Mouse (Mus musculus): ENCODE data around the gene Olfr613. TPM values are rescaled to one million over a fixed set of nuclear protein-coding genes. Genes with fewer than 3 reads are reported as not detected.
"Not testable (repeated sequence)": the region's sequence is repeated elsewhere in the genome, so short reads cannot be mapped to it uniquely, and the experiment has no call there.

Gene Olfr613
- not detected in 2 replicates for polyA plus RNA-seq (2014; fragmentation: Nextera tagmentation; extraction: Ambion mirVana)

GRCm38 (mm10) chr7:103547774-103548173, at the start of gene Olfr613:
Gene Olfr613, plus strand, starts transcription at chr7:103548074.
- Histone ChIP-seq H3K9ac (replicated peaks; ENCODE audit: low read depth, low read length) (no peak within 1 kb of the TSS), H3K27ac (ENCODE audit: low read depth, low read length) (no peak within 1 kb of the TSS), H3K36me3 (ENCODE audit: control insufficient read depth, insufficient read depth, low read length) (no peaks in the 10 kb centered on the region), H3K9me3 (ENCODE audit: control insufficient read depth, low read length) (no peaks in the 10 kb centered on the region), H3K4me3 (ENCODE audit: low read depth, low read length) (no peak within 1 kb of the TSS), H3K4me1 (ENCODE audit: control insufficient read depth, insufficient read depth, low read length) (no peaks in the 10 kb centered on the region), H3K4me2 (ENCODE audit: low read depth, low read length) (no peak within 1 kb of the TSS), H3K27me3 (ENCODE audit: control insufficient read depth, insufficient read depth, low read length) (no peaks in the 10 kb centered on the region)
- no peak for ATAC-seq (ENCODE audit: low read depth)
- 91% methylated on average over 2 of the region's 2 CpGs for WGBS

- WGBS: 79% methylated on average over 2 of the region's 2 CpGs
- ATAC-seq (ENCODE audit: low read depth): no peak
- H3K9ac ChIP-seq (replicated peaks; ENCODE audit: low read depth, low read length): no peak within 1 kb of the TSS
- H3K4me2 ChIP-seq (ENCODE audit: low read depth, low read length): no peak within 1 kb of the TSS
- no peak within 1 kb of the TSS for H3K27ac ChIP-seq (ENCODE audit: low read depth, low read length)
- H3K4me3 ChIP-seq (ENCODE audit: low read depth, low read length): no peak within 1 kb of the TSS
- H3K36me3 ChIP-seq (ENCODE audit: control insufficient read depth, insufficient read depth, low read length): no peaks in the 10 kb centered on the region
- no peaks in the 10 kb centered on the region for H3K4me1 ChIP-seq (ENCODE audit: control insufficient read depth, insufficient read depth, low read length)
- no peaks in the 10 kb centered on the region for H3K27me3 ChIP-seq (ENCODE audit: control insufficient read depth, insufficient read depth, low read length)
- H3K9me3 ChIP-seq (ENCODE audit: control insufficient read depth, low read length): no peaks in the 10 kb centered on the region
Measured at GRCm38 (mm10) chr7:103512022-103512421, 35.9 kb upstream of the Olfr613 start, which contains the start of gene Olfr610. Gene Olfr610, minus strand, starts transcription at chr7:103512122.

- H3K4me3 ChIP-seq (ENCODE audit: low read depth, low read length); H3K9ac ChIP-seq (replicated peaks; ENCODE audit: low read depth, low read length); H3K4me1 ChIP-seq (ENCODE audit: control insufficient read depth, insufficient read depth, low read length); H3K9me3 ChIP-seq (ENCODE audit: control insufficient read depth, low read length); H3K27ac ChIP-seq (ENCODE audit: low read depth, low read length); H3K36me3 ChIP-seq (ENCODE audit: control insufficient read depth, insufficient read depth, low read length); ATAC-seq (ENCODE audit: low read depth); H3K27me3 ChIP-seq (ENCODE audit: control insufficient read depth, insufficient read depth, low read length); H3K4me2 ChIP-seq (ENCODE audit: low read depth, low read length): not testable (repeated sequence)
- WGBS: 72% methylated on average over 1 of the region's 1 CpGs
Measured at GRCm38 (mm10) chr7:103520746-103521145, 27.1 kb upstream of the Olfr613 start, which contains the start of gene Olfr611. Gene Olfr611, minus strand, starts transcription at chr7:103520846.

DNA sequence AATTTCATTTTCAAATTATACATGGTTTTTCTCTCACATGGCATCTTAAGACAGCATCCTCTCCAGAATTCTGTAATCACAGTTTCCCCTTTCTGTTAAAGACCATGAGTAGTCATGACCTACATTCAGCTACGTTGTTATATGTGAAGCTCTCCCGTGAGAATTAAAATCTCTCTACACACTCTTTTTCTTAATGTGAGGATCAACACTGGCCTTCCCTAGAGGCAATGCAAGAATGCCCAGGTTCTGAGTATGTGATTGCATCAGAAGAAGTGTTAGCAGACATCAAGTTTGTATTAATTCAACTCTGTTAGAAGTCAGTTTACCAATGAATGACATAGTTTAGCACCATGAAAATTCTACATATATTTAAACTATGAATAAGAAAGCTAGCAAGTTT, 5.3 kb upstream of the Olfr613 start, which contains the start of gene Olfr612:
TSS of gene Olfr612 (minus strand) at position 101 of the 400 bp plus-strand sequence.
- H3K27me3 ChIP-seq (ENCODE audit: control insufficient read depth, insufficient read depth, low read length); H3K4me3 ChIP-seq (ENCODE audit: low read depth, low read length); H3K27ac ChIP-seq (ENCODE audit: low read depth, low read length); H3K36me3 ChIP-seq (ENCODE audit: control insufficient read depth, insufficient read depth, low read length); H3K9ac ChIP-seq (replicated peaks; ENCODE audit: low read depth, low read length); ATAC-seq (ENCODE audit: low read depth); H3K4me2 ChIP-seq (ENCODE audit: low read depth, low read length); H3K9me3 ChIP-seq (ENCODE audit: control insufficient read depth, low read length); H3K4me1 ChIP-seq (ENCODE audit: control insufficient read depth, insufficient read depth, low read length): not testable (repeated sequence)
- 85% methylated on average over 2 of the region's 2 CpGs for whole genome bisulfite sequencing

- Histone ChIP-seq H3K27ac (ENCODE audit: low read depth, low read length) (no peak within 1 kb of the TSS), H3K36me3 (ENCODE audit: control insufficient read depth, insufficient read depth, low read length) (no peaks in the 10 kb centered on the region), H3K9me3 (ENCODE audit: control insufficient read depth, low read length) (no peaks in the 10 kb centered on the region), H3K4me2 (ENCODE audit: low read depth, low read length) (no peak within 1 kb of the TSS), H3K4me3 (ENCODE audit: low read depth, low read length) (no peak within 1 kb of the TSS), H3K9ac (replicated peaks; ENCODE audit: low read depth, low read length) (no peak within 1 kb of the TSS), H3K27me3 (ENCODE audit: control insufficient read depth, insufficient read depth, low read length) (no peaks in the 10 kb centered on the region), H3K4me1 (ENCODE audit: control insufficient read depth, insufficient read depth, low read length) (no peaks in the 10 kb centered on the region)
- ATAC-seq (ENCODE audit: low read depth): no peak
- 88% methylated on average over 2 of the region's 2 CpGs for WGBS
Measured at GRCm38 (mm10) chr7:103555779-103556178, 7.9 kb downstream of the Olfr613 start, which contains the start of gene Olfr615. Gene Olfr615, plus strand, starts transcription at chr7:103556079.

GRCm38 (mm10) chr7:103569043-103569442, 21.2 kb downstream of the Olfr613 start, which contains the start of gene Olfr616:
Gene Olfr616, minus strand, starts transcription at chr7:103569143.
- H3K4me1 ChIP-seq (ENCODE audit: control insufficient read depth, insufficient read depth, low read length): no peaks in the 10 kb centered on the region
- no peak within 1 kb of the TSS for H3K4me3 ChIP-seq (ENCODE audit: low read depth, low read length)
- no peak within 1 kb of the TSS for H3K9ac ChIP-seq (replicated peaks; ENCODE audit: low read depth, low read length)
- H3K36me3 ChIP-seq (ENCODE audit: control insufficient read depth, insufficient read depth, low read length): no peaks in the 10 kb centered on the region
- no peak within 1 kb of the TSS for H3K27ac ChIP-seq (ENCODE audit: low read depth, low read length)
- H3K27me3 ChIP-seq (ENCODE audit: control insufficient read depth, insufficient read depth, low read length): no peaks in the 10 kb centered on the region
- WGBS: 76% methylated on average over 3 of the region's 3 CpGs
- no peak within 1 kb of the TSS for H3K4me2 ChIP-seq (ENCODE audit: low read depth, low read length)
- no peaks in the 10 kb centered on the region for H3K9me3 ChIP-seq (ENCODE audit: control insufficient read depth, low read length)
- no peak for ATAC-seq (ENCODE audit: low read depth)

- no peak within 1 kb of the TSS for H3K4me2 ChIP-seq (ENCODE audit: low read depth, low read length)
- H3K9ac ChIP-seq (replicated peaks; ENCODE audit: low read depth, low read length): no peak within 1 kb of the TSS
- no peaks in the 10 kb centered on the region for H3K36me3 ChIP-seq (ENCODE audit: control insufficient read depth, insufficient read depth, low read length)
- H3K4me3 ChIP-seq (ENCODE audit: low read depth, low read length): no peak within 1 kb of the TSS
- no peaks in the 10 kb centered on the region for H3K4me1 ChIP-seq (ENCODE audit: control insufficient read depth, insufficient read depth, low read length)
- no peak within 1 kb of the TSS for H3K27ac ChIP-seq (ENCODE audit: low read depth, low read length)
- 88% methylated on average over 1 of the region's 1 CpGs for WGBS
- no peak for ATAC-seq (ENCODE audit: low read depth)
- H3K27me3 ChIP-seq (ENCODE audit: control insufficient read depth, insufficient read depth, low read length): no peaks in the 10 kb centered on the region
- no peaks in the 10 kb centered on the region for H3K9me3 ChIP-seq (ENCODE audit: control insufficient read depth, low read length)
Measured at GRCm38 (mm10) chr7:103572761-103573160, 24.9 kb downstream of the Olfr613 start, which contains the start of gene Olfr617. Gene Olfr617, plus strand, starts transcription at chr7:103573061.

GRCm38 (mm10) chr7:103589803-103590202, 41.9 kb downstream of the Olfr613 start, which contains the start of gene Olfr618:
Gene Olfr618, plus strand, starts transcription at chr7:103590103.
- Histone ChIP-seq H3K9ac (replicated peaks; ENCODE audit: low read depth, low read length) (no peak within 1 kb of the TSS), H3K4me1 (ENCODE audit: control insufficient read depth, insufficient read depth, low read length) (no peaks in the 10 kb centered on the region), H3K4me2 (ENCODE audit: low read depth, low read length) (no peak within 1 kb of the TSS), H3K9me3 (ENCODE audit: control insufficient read depth, low read length) (no peaks in the 10 kb centered on the region), H3K27me3 (ENCODE audit: control insufficient read depth, insufficient read depth, low read length) (no peaks in the 10 kb centered on the region), H3K27ac (ENCODE audit: low read depth, low read length) (no peak within 1 kb of the TSS), H3K4me3 (ENCODE audit: low read depth, low read length) (no peak within 1 kb of the TSS), H3K36me3 (ENCODE audit: control insufficient read depth, insufficient read depth, low read length) (no peaks in the 10 kb centered on the region)
- ATAC-seq (ENCODE audit: low read depth): no peak
- 61% methylated on average over 2 of the region's 2 CpGs for WGBS

GRCm38 (mm10) chr7:103600275-103600674, 52.4 kb downstream of the Olfr613 start, which contains the start of gene Olfr619:
Gene Olfr619, plus strand, starts transcription at chr7:103600575.
- H3K9ac ChIP-seq (replicated peaks; ENCODE audit: low read depth, low read length): no peak within 1 kb of the TSS
- no peaks in the 10 kb centered on the region for H3K27me3 ChIP-seq (ENCODE audit: control insufficient read depth, insufficient read depth, low read length)
- no peaks in the 10 kb centered on the region for H3K9me3 ChIP-seq (ENCODE audit: control insufficient read depth, low read length)
- H3K4me2 ChIP-seq (ENCODE audit: low read depth, low read length): no peak within 1 kb of the TSS
- no peaks in the 10 kb centered on the region for H3K4me1 ChIP-seq (ENCODE audit: control insufficient read depth, insufficient read depth, low read length)
- H3K4me3 ChIP-seq (ENCODE audit: low read depth, low read length): no peak within 1 kb of the TSS
- H3K36me3 ChIP-seq (ENCODE audit: control insufficient read depth, insufficient read depth, low read length): no peaks in the 10 kb centered on the region
- ATAC-seq (ENCODE audit: low read depth): no peak
- no peak within 1 kb of the TSS for H3K27ac ChIP-seq (ENCODE audit: low read depth, low read length)

All from neural tube, embryonic 14.5 days (tissue).